Mouse (Mus musculus) embryonic facial prominence, embryonic 14.5 days (tissue): ENCODE measurements around the gene Rab40c. TPM values are rescaled to one million over a fixed set of nuclear protein-coding genes. Genes with fewer than 3 reads are reported as not detected.
A peak's percentile ranks its signal among the peaks of the same experiment; 100 is the strongest.

Experiments used
- ATAC-seq: fragments of 200-750 bp; cut with Nextera tagmentation; 2 replicates; pipeline ENCODE4 v1.8.0; 2017; ENCODE audit warnings: low read depth, moderate number of reproducible peaks, moderate TSS enrichment
- DNase-seq: peaks from one replicate; pipeline ENCODE4 v3.0.0-alpha.2; 2015; ENCODE audit warnings: low spot score
- H3K27ac ChIP-seq: fragments of 300-500 bp; sonication (generic); replicated peaks from 2 replicates; pipeline ENCODE4 v1.5.1; 2014; ENCODE audit warnings: low read depth, mild to moderate bottlenecking, low read length, moderate library complexity
- H3K27me3 ChIP-seq: fragments of 300-500 bp; sonication (generic); replicated peaks from 2 replicates; pipeline ENCODE4 v1.6.1; 2014; ENCODE audit warnings: low read length; ENCODE audit not compliant: control insufficient read depth, insufficient read depth
- H3K36me3 ChIP-seq: fragments of 300-500 bp; sonication (generic); 2 replicates; pipeline ENCODE4 v1.6.1; 2014; ENCODE audit warnings: low read length, mixed read lengths; ENCODE audit not compliant: control insufficient read depth, insufficient read depth
- H3K4me1 ChIP-seq: fragments of 300-500 bp; sonication (generic); 2 replicates; pipeline ENCODE4 v1.6.1; 2014; ENCODE audit warnings: antibody characterized with exemption, low read length; ENCODE audit not compliant: control insufficient read depth, insufficient read depth
- H3K4me2 ChIP-seq: fragments of 300-500 bp; sonication (generic); 2 replicates; pipeline ENCODE4 v1.6.1; 2014; ENCODE audit warnings: low read depth, mild to moderate bottlenecking, low read length, moderate library complexity, mixed read lengths
- H3K4me3 ChIP-seq: fragments of 300-500 bp; sonication (generic); 2 replicates; pipeline ENCODE4 v1.5.1; 2014; ENCODE audit warnings: low read depth, mild to moderate bottlenecking, low read length
- H3K9ac ChIP-seq: fragments of 300-500 bp; sonication (generic); 2 replicates; pipeline ENCODE4 v1.6.1; 2014; ENCODE audit warnings: low read depth, mild to moderate bottlenecking, low read length, moderate library complexity, mixed read lengths
- H3K9me3 ChIP-seq: fragments of 300-500 bp; sonication (generic); 2 replicates; pipeline ENCODE4 v1.6.1; 2016; ENCODE audit warnings: low read length; ENCODE audit not compliant: control insufficient read depth
- WGBS: fragments of 180-500 bp; shearing (Covaris S2); extraction: QIAGEN DNeasy Blood & Tissue Kit; methylation state at CpG from one replicate; pipeline ENCODE4 v1.1.7; 2014; 5-methylcytosine and 5-hydroxymethylcytosine counted together
- polyA plus RNA-seq: library from polyadenylated mRNA; unstranded; fragments of >200 nt; fragmentation: Nextera tagmentation; extraction: Ambion mirVana; gene quantifications from 2 replicates; pipeline ENCODE4 v1.2.1, GENCODE M21; 2014

The Rab40c gene
- polyA plus RNA-seq, 1 experiment from 2014 or later, result 17.1 TPM

DNA sequence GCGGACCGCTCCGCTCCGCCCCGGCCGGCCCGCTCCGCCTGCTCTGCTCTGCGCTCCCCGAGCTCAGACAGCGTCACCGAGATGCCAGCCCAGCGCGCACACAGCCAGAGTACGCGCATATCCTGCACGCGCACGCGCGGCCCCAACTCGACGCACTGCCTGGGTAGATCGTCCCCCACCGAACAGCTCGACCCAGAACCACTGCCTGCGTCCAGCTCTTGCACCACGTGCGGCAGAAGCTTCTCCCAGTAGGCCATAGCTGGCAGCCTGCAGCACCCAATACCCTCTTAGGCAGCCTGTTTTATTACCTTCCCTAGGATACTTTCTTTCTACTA lies 82.5 kb downstream of the Rab40c start, which contains the start of gene Rhbdl1:
TSS of gene Rhbdl1 (minus strand) at position 220 of the 335 bp plus-strand sequence.
- peak; percentile 20; the same call in 1 of the 2 replicates for ATAC-seq
- under 1% methylated on average over 19 of the region's 29 CpGs for WGBS
- Histone ChIP-seq H3K27me3 (no peaks in the 10 kb centered on the region), H3K9me3 (no peaks in the 10 kb centered on the region), H3K4me3 (peak within 1 kb of the TSS; percentile 44), H3K36me3 (peaks cover 34% of the 10 kb centered on the region), H3K9ac (peak within 1 kb of the TSS; percentile 67), H3K4me2 (peak within 1 kb of the TSS; percentile 88), H3K4me1 (peaks cover 21% of the 10 kb centered on the region), H3K27ac (peak within 1 kb of the TSS; percentile 44)
- peak; percentile 73 for DNase-seq

DNA sequence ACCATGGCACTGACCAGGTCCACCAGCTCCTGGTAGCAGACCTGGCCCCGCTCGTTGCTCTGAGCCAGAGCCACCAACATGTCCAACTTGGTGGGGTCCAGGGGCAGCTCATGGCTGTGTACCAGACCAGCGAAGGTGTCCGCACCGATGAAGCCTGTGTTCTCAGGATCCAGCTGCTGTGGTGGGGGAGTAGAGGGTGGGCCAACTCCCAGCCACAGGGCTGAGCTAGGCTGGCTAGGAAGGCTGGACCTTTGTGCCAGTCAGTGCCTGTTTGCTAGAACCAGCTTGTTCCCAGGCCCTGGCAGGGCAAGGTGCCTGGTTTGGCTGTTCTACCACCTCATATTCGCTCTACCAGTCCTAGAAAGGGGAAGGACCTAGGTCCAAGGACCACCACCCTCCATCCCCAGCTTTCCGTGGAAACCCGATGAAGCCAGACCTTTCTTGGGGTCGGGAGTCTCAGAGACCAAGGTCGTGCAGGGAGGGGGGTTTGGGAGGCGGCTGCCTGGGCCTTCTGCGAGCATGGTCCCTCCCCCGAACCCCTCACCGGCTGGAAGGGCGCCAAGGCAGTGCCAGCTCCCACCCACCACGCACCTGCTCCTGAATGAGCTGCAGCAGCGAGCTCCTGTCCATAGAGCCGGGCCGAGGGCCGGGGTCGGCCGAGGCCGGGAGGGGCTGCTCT lies 83.0 kb downstream of the Rab40c start:
- Histone ChIP-seq H3K9ac (peak overlapping the region; percentile 67), H3K27ac (peak overlapping the region; percentile 44), H3K4me1 (peaks cover 26% of the 10 kb centered on the region), H3K36me3 (peaks cover 31% of the 10 kb centered on the region), H3K9me3 (no peaks in the 10 kb centered on the region), H3K27me3 (no peaks in the 10 kb centered on the region), H3K4me2 (peak overlapping the region; percentile 88), H3K4me3 (peak overlapping the region; percentile 44)
- no peak for DNase-seq
- WGBS, result 26% methylated on average over 12 of the region's 23 CpGs
- ATAC-seq, result no peak

DNA sequence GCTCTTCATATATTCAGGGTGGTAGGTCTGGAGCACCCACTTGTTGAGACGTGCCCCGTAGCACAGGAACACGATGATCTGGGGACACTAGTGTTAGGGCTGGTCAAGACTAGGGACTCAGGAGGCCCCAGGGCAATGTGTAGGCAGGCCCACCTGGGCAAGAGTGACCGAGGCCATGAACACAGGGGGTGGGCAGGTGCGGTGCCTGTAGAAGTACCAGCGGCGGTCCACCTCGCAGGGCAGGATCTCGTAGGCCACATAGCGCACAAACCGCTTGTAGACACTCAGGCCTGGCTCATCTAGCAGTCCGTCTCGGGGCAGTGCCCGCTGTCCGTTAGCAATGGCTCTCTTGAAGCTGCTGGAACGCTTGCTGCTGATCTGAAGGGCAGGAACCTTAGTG lies 83.7 kb downstream of the Rab40c start:
- DNase-seq (no peak), ATAC-seq (no peak)
- H3K9me3 ChIP-seq, result no peaks in the 10 kb centered on the region
- H3K36me3 ChIP-seq, result peaks cover 31% of the 10 kb centered on the region
- no peaks in the 10 kb centered on the region for H3K27me3 ChIP-seq
- no peak overlapping the region for H3K27ac ChIP-seq
- peaks cover 33% of the 10 kb centered on the region for H3K4me1 ChIP-seq
- H3K4me2 ChIP-seq, result peak overlapping the region; percentile 88; the same call in 1 of the 2 replicates
- 90% methylated on average over 16 of the region's 16 CpGs for WGBS
- H3K9ac ChIP-seq, result no peak overlapping the region
- H3K4me3 ChIP-seq, result no peak overlapping the region

DNA sequence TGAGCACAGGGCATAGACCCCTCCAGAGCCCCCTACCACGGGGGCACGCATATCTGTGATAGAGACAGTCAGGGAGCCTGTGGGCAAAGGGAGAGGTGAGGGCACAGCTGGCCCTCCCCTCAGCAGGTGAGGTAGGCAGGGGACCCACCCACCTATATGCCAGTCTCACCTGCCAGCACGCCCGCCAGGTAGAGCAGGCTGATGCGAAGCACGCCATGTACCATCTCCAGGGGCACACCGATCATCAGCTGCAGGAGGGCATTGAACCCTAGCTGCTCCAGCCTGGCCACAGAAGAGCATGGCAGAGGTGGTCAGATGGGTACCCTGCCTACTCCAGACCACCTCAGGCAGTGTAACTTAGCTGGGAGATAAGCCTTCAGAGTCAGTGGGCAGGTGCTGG lies 84.2 kb downstream of the Rab40c start:
- Histone ChIP-seq H3K9ac (no peak overlapping the region), H3K4me1 (peaks cover 38% of the 10 kb centered on the region), H3K9me3 (no peaks in the 10 kb centered on the region), H3K27me3 (no peaks in the 10 kb centered on the region), H3K27ac (no peak overlapping the region), H3K4me3 (no peak overlapping the region), H3K4me2 (peak overlapping the region; percentile 86; the same call in 1 of the 2 replicates), H3K36me3 (peaks cover 31% of the 10 kb centered on the region)
- ATAC-seq (no peak), DNase-seq (no peak)
- WGBS, result 90% methylated on average over 7 of the region's 7 CpGs

DNA sequence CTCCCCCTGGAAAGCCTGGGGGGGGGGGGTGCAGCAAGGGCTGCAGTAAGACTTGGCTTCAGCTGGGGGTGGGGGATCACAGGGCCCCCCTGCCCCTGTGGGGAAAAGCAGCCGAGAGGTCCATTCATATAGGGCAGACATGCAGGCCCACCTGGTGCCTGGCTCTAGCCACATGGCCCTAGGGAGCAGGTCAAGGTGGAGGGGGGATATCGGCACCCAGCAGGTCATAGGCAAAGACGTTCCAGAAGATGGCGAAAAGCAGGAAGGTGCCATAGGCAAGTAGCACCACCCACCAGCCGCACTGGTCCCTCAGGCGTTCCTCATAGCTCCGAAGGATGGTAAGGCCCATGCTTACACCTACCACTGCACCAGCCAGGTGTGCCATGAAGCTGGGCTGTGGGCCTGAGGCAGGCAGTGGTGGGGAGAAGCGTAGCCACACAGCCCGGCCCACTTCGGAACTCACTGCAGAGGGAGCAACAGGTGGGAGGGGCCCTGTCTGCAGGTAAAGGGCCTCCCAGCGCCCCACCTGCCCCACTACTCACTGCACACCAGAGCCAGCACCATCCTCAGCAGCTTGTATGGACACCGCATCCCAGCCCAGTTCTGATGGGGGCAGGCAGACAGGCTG lies 84.8 kb downstream of the Rab40c start:
- Histone ChIP-seq H3K9ac (peak overlapping the region; percentile 90), H3K4me2 (peak overlapping the region; percentile 86), H3K9me3 (no peaks in the 10 kb centered on the region), H3K4me3 (peak overlapping the region; percentile 87), H3K36me3 (peaks cover 31% of the 10 kb centered on the region), H3K27me3 (no peaks in the 10 kb centered on the region), H3K4me1 (peaks cover 41% of the 10 kb centered on the region), H3K27ac (no peak overlapping the region)
- DNase-seq, result no peak
- WGBS, result 84% methylated on average over 10 of the region's 12 CpGs
- no peak for ATAC-seq

DNA sequence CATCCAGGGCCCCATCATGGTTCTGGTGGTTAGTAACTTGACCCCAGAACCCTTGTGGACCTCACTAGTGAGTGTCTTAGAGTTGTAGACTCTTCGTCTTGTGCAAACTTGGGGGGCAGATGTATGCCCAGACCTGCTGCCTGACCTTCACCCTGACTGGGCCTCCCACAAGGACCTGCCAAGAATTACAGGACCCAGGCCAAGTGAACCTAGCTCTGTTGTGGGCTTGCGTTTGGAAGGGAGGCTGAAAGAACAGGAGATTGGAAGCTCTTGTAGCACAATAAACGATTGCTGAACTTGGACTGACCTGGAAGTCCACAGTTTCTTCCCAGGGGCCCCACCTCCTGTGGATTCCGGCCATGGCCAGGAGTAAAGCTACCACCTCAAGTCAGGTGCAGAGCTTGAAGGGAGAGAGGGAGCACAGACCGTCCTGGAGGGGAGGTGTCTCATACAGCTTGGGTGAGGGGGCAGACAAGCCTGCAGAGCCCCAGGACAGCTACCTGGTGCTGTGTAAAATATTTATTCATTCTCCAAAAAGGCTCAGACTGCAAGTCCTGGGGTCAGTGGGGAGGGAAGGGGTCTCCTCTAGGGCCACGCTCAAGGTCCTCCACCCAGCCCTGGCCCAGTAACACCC lies 85.4 kb downstream of the Rab40c start:
- H3K4me3 ChIP-seq, result peak overlapping the region; percentile 87
- H3K9ac ChIP-seq, result peak overlapping the region; percentile 90
- H3K9me3 ChIP-seq, result no peaks in the 10 kb centered on the region
- H3K4me1 ChIP-seq, result peaks cover 43% of the 10 kb centered on the region
- H3K27me3 ChIP-seq, result no peaks in the 10 kb centered on the region
- H3K36me3 ChIP-seq, result peaks cover 26% of the 10 kb centered on the region
- peak overlapping the region; percentile 96 for H3K27ac ChIP-seq
- no peak for ATAC-seq
- DNase-seq, result no peak
- WGBS, result 31% methylated on average over 6 of the region's 6 CpGs
- peak overlapping the region; percentile 86 for H3K4me2 ChIP-seq

DNA sequence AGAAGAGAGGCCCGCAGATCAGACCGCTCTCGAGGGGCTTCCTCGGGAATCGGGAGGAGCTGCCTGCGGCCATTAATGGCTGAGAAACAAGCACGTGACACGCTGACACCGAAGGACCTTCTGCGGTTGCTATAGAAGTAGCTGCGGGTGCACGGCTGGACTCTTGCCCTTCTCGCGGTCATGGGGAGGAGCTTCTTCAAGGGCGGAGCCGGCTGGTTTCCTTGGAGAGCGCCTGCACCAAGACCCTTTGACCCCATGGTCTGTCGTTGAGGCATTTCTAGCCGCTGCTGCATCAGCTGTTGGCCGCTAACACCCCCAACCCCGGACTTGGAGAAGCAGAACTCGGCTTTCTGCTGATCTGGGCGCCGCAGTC lies 86.2 kb downstream of the Rab40c start, which contains the start of gene Stub1:
TSS of gene Stub1 (minus strand) at position 114 of the 373 bp plus-strand sequence.
- WGBS, result 1% methylated on average over 24 of the region's 24 CpGs
- peak within 1 kb of the TSS; percentile 87 for H3K4me3 ChIP-seq
- peaks cover 43% of the 10 kb centered on the region for H3K4me1 ChIP-seq
- H3K27ac ChIP-seq, result peak within 1 kb of the TSS; percentile 96
- peaks cover 22% of the 10 kb centered on the region for H3K36me3 ChIP-seq
- no peaks in the 10 kb centered on the region for H3K27me3 ChIP-seq
- H3K4me2 ChIP-seq, result peak within 1 kb of the TSS; percentile 86
- peak within 1 kb of the TSS; percentile 90 for H3K9ac ChIP-seq
- no peaks in the 10 kb centered on the region for H3K9me3 ChIP-seq
- peak; percentile 96 for DNase-seq
- peak; percentile 50 for ATAC-seq

DNA sequence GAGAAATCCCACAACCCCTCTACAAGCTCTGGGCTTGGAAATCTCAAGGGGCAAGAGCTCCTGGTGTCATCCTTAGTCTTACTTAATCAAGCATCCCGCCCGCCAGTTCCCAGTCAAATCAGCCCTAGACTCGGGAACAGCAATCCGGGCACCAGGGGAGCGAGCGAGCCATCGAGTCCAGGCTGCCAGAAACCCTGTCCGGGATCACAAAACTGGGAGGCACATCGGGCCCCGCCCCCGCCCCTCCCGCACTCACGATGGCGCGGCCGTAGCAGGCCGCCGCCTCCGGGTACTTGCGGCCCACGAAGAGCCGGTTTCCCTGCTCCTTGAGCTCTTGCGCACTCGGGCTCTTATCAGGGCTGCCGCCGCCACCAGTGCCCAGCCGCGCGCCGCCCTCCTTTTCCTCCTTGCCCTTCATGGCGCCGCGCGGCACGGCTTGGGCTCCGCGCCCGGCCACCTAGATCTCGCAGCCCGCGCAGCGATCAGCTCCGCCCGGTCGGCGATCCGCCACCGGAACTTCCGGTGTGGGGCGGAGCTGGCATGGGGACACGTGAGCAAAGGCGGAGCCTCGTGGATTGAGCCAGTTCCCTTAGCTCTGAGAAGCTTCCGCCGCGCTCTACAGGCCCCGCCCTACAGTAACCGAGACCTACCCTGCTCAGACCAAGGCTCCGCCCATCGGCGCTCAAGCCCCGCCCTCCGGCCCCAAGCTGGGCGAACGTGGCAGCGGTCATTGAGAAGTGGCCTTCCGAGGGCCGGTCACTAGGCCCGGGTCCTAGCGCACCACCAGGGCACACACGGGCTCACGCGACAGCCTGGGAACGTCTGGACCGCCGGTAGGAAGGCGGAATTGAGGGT lies 86.9 kb downstream of the Rab40c start:
- ATAC-seq (peak; percentile 90), DNase-seq (peak; percentile 100)
- Histone ChIP-seq H3K4me2 (peak overlapping the region; percentile 86), H3K4me3 (peak overlapping the region; percentile 87), H3K27ac (peak overlapping the region; percentile 96), H3K27me3 (no peaks in the 10 kb centered on the region), H3K9ac (peak overlapping the region; percentile 90), H3K4me1 (peaks cover 43% of the 10 kb centered on the region), H3K9me3 (no peaks in the 10 kb centered on the region), H3K36me3 (peaks cover 28% of the 10 kb centered on the region)
- WGBS, result under 1% methylated on average over 53 of the region's 77 CpGs
